Mouse (Mus musculus): Measurements from ENCODE around the gene Nxf3. TPM values are rescaled to one million over a fixed set of nuclear protein-coding genes. Genes with fewer than 3 reads are reported as not detected.

Nxf3 gene
- not detected for total RNA-seq (2023)

GRCm38 (mm10) chrX:136085155-136085554 lies at the start of gene Nxf3:
TSS of gene Nxf3 (minus strand) at chrX:136085255.

GRCm38 (mm10) chrX:136068020-136068419 lies 17.0 kb downstream of the Nxf3 start, which contains the start of gene Bex2:
TSS of gene Bex2 (minus strand) at chrX:136068236.

GRCm38 (mm10) chrX:136032799-136033763 lies 52.0 kb downstream of the Nxf3 start, which contains the start of gene Arxes1:
TSS of gene Arxes1 (plus strand) at chrX:136033367.

Other genes with a start within 250 kb of the Nxf3 start
- gene Gprasp2, start 246.2 kb downstream of the Nxf3 start, total RNA-seq (2023) = 21.5 TPM
- gene Arxes2, start 91.4 kb downstream of the Nxf3 start, total RNA-seq (2023) = 3.6 TPM
- gene Arxes1, start 51.9 kb downstream of the Nxf3 start, total RNA-seq (2023) = 0.50 TPM
- 2.7 TPM for gene Bex2, start 17.0 kb downstream of the Nxf3 start, total RNA-seq (2023)
- gene Bex4, start 53.7 kb upstream of the Nxf3 start, total RNA-seq (2023) = not detected
- 1.6 TPM for gene Tceal8, start 87.1 kb upstream of the Nxf3 start, total RNA-seq (2023)
- not detected for gene Tceal5, start 118.6 kb upstream of the Nxf3 start, total RNA-seq (2023)
- gene Tceal7, start 129.5 kb upstream of the Nxf3 start, total RNA-seq (2023) = not detected
- 3.6 TPM for gene Bex1, start 130.3 kb upstream of the Nxf3 start, total RNA-seq (2023)
- 42.6 TPM for gene Tceal9, start 159.8 kb upstream of the Nxf3 start, total RNA-seq (2023)
- 94.9 TPM for gene Bex3, start 185.0 kb upstream of the Nxf3 start, total RNA-seq (2023)